Mouse (Mus musculus) olfactory bulb, adult 2 months (tissue): Measurements from ENCODE around the gene D17Wsu92e.

Source experiments
- CTCF ChIP-seq: fragments of 200-500 bp; IDR thresholded peaks from 2 replicates; pipeline ENCODE4 v1.5.1; 2012; ENCODE audit warnings: low read depth, mild to moderate bottlenecking, low read length, moderate library complexity; ENCODE audit not compliant: insufficient read depth
- POLR2A ChIP-seq: fragments of 200-500 bp; IDR thresholded peaks from 2 replicates; pipeline ENCODE4 v1.6.1; 2012; ENCODE audit warnings: mild to moderate bottlenecking, low read depth, low read length, moderate library complexity; ENCODE audit not compliant: insufficient read depth

DNA sequence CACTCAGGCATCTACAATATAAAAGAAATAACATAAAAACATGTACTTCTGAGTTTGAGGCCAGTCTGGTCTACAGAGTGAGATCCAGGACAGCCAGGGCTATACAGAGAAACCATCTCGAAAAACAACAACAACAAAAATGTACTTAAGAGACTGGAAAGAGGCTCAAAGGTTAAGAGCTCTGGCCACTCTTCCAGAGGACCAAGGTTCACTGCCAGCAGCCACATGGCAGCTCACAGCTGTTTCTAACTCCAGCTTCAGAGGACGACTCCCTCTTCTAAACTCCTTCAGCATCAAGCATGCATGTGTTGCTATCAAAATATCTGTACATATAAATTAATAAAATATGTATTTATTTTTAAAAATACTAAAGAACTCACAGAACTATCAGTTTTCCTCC lies 28.9 kb downstream of the D17Wsu92e start:
- TF ChIP-seq POLR2A (no peak), CTCF (no peak)
